Mouse (Mus musculus): ENCODE results near the gene Mrgprx2. TPM values are rescaled to one million over a fixed set of nuclear protein-coding genes. Genes with fewer than 3 reads are reported as not detected.

Mrgprx2 gene
- 0.23 TPM for polyA plus RNA-seq (2014; fragmentation: Illumina TruSeq; extraction: RNeasy Lipid Tissue Mini Kit (QIAGEN cat#74804); ENCODE audit: low read depth, low replicate concordance)

DNA sequence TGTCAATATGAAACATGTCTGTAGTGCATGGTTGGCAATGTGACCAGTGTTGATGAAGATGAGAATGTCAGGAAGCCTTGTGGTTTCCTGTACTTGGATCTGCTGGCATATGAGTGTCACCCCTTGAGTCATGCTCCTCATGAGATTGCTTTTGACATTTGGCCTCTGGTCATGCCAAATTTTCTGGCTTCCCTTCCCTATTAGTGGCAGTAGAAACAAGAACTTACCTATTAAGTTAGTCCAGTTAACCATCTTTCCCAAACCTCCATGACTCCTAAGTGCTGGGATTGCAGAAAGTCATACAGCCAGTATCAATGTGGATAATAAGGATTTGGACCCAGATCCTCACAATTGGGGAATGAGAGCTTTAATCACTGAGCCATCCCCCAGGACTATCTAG, at the start of gene Mrgprx2:
Mrgprx2 (minus strand) TSS at position 101 of the 400 bp plus-strand sequence.

DNA sequence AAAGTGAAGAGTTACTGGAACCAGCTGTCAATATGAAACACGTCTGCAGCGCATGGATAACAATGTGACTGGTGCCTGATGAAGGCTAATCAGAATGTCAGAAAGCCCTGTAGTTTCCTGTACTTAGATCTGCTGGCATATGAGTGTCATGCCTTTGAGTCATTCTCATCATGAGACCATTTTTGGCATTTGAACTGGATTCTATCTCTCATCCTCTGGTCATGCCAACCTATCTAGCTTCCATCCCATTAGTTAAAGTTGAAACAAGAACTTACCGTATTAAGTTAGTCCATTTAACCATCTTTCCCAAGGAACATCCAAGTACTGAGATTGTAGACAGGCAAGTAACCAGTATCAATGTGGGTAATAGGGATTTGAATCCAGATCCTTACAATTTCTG, 42.9 kb downstream of the Mrgprx2 start, which contains the start of gene Mrgprb1:
Mrgprb1 (minus strand) TSS at position 101 of the 400 bp plus-strand sequence.

Other genes starting within 250 kb of the Mrgprx2 start
- not detected for gene Mrgprb8, start 110.8 kb downstream of the Mrgprx2 start, polyA plus RNA-seq (2014; fragmentation: Illumina TruSeq; extraction: RNeasy Lipid Tissue Mini Kit (QIAGEN cat#74804); ENCODE audit: low read depth, low replicate concordance)
- gene Mrgprb1, start 43.0 kb downstream of the Mrgprx2 start, polyA plus RNA-seq (2014; fragmentation: Illumina TruSeq; extraction: RNeasy Lipid Tissue Mini Kit (QIAGEN cat#74804); ENCODE audit: low read depth, low replicate concordance) = 0.52 TPM
- 0.47 TPM for gene Mrgprb2, start 58.8 kb upstream of the Mrgprx2 start, polyA plus RNA-seq (2014; fragmentation: Illumina TruSeq; extraction: RNeasy Lipid Tissue Mini Kit (QIAGEN cat#74804); ENCODE audit: low read depth, low replicate concordance)
- not detected for gene Mrgprb3, start 144.5 kb upstream of the Mrgprx2 start, polyA plus RNA-seq (2014; fragmentation: Illumina TruSeq; extraction: RNeasy Lipid Tissue Mini Kit (QIAGEN cat#74804); ENCODE audit: low read depth, low replicate concordance)

Data from adrenal gland, adult 10 weeks (tissue).